Mouse (Mus musculus): ENCODE data around the gene N4bp1.

DNA sequence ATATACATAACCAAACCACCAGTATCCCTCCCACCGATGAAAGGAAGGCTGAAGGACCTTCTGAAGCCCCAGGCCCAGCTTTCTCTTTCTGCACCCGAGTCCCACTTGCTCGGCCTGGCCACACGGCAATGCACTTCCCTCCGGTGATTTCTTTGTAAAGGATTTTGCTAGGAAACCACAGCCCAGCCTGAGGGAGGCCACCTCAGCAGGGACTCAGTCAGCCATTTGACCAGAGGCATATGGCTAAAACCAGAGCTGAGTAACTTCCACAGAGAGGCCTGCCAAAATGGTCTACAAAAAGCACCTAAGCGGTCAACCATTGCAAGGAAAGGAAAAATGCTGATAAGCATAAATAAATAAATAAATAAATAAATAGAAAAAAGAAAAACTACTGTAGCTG lies 90.3 kb downstream of the N4bp1 start:
- TF ChIP-seq POLR2A (IDR thresholded peaks at IDR 0.05; ENCODE audit: borderline replicate concordance, extremely low read depth, insufficient read depth, insufficient read length, poor library complexity, severe bottlenecking) (no peak), CTCF (IDR thresholded peaks at IDR 0.05; ENCODE audit: borderline replicate concordance, extremely low read depth, insufficient read depth, insufficient read length) (no peak)

All from brain, embryonic 14.5 days (tissue).